Mouse (Mus musculus) heart, postnatal 10 days (tissue): ENCODE measurements around the gene Umad1. TPM values are rescaled to one million over a fixed set of nuclear protein-coding genes. Genes with fewer than 3 reads are reported as not detected.
A peak's percentile ranks its signal among the peaks of the same experiment; 100 is the strongest.

Experiments used
- DNase-seq, 2 experiments: peaks; one replicate each; pipeline ENCODE4 v3.0.0; 2021
- intact Hi-C: fragments of 180-260 bp; cut with DNase I; formaldehyde crosslinking; loops from one replicate; pipeline ENCODE4 v1.15.1; 2025
- total RNA-seq, 2 experiments: library from RNA; stranded (reverse); gene quantifications; 2 replicates each; pipeline ENCODE4 v1.2.3; 2021

Gene Umad1
- total RNA-seq, result 10 to 100 TPM; 11.5 to 12.2 TPM

DNA sequence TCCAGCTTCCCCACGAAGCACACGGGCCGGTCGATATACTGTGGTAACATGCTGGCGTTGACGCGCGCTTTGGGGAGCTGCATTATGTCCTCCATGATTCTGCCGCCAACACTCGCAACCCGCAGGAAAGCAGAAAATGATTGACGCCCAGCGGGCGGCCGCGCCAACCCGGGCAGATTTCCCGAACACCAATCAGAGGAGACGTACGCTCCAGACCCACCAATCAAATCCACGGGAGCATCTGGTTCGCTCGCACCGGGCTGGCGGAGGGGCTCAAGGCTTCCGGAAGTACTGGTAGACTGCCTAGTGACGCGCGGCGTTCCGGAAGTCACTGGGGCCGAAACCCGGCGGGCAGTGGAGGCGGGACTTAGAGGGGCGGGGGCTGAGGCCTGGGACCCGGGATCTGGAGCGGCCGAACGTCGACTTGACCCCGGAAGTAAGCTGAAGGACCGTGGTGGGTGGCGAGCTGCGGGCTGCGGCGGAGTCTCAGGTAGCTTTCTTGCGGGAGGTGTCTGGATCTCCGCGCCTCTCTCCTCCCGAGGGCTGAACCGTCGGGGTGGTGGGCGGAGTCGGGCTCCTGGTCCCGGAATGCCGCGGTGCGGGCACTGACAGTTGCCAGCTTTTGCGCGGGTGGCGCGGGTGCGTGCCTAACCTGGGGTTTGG is at the start of gene Umad1, which contains the start of the genes Rpa3 and Gm45062:
Gene Umad1, plus strand, starts transcription at position 285 of the 663 bp plus-strand sequence.
Gene Rpa3, minus strand, starts transcription at position 170 of the 663 bp plus-strand sequence.
Gene Gm45062, plus strand, starts transcription at position 447 of the 663 bp plus-strand sequence.
- peak; percentile 98 for DNase-seq
- intact Hi-C loops, result loop anchor here (5.0 kb wide), 1 partner anchor 47 kb away; no protein-coding TSS in a partner anchor

DNA sequence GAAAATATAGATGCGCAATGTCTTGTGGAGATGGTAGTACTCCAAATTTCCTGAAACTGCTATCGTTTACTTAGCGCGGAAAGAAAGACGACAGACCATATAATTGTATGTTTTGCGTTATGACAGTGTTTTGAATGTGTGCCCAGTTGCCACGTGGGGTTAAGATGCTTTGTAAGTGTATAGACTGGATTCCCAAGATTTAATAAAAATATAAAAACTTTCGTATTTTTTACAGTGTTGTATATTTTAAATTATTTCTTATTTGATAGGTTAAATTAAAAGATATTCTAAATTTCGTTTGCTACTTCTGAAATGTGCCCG is 49.3 kb upstream of the Umad1 start:
- intact Hi-C loops, result loop anchor here (5.0 kb wide), 2 partner anchors 47 to 527 kb away; partner anchors contain the start of genes Gm45062, Rpa3 and Umad1
- DNase-seq, result no peak

GRCm38 (mm10) chr6:8210661-8211060 is 48.4 kb upstream of the Umad1 start:
- intact Hi-C loops, result loop anchor here (5.0 kb wide), 2 partner anchors 47 to 527 kb away; partner anchors contain the start of genes Gm45062, Rpa3 and Umad1
- DNase-seq, result no peak

GRCm38 (mm10) chr6:8227035-8227434 is 32.1 kb upstream of the Umad1 start:
- intact Hi-C loops, result no loop called here
- DNase-seq, result no peak

DNA sequence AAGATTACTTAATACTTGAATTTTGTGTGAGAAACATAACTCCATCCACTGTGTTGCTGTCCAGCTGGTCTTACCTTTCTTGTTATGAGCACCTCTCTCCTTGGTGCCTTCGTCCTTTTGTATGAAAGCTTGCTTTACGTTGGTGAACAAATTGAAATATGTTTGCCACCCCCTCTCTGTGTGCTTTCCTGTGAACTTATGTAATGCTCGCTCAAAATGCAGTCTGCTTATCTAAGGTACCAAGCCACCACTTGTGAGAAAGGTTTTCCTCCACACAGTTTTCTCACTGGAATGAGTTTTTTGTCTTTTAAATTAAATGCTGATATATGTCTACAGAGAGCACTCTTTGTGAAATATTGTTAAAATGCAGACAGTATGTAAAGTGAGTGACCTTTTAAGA is 30.5 kb upstream of the Umad1 start:
- no peak for DNase-seq
- intact Hi-C loops, result no loop called here

DNA sequence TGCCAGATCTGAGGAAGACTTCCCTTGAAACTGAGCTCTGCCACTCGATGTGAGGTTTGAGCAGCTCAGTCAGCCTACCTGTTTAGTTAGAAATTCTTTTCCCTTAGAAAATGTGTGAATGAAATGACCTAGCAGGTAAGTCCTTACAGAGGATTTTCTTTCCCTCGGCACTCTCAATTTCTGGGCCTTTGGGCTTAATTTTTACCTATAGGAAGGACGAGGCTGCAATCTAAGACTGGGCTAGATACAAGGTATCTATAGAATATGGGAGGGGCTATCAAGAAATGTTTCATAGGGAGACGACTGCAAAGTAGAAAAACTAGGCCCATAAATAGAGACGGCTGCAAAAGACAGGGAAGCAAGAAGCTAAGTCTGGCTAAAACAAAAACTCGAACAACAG is 772 bp upstream of the Umad1 start:
- DNase-seq, result no peak
- intact Hi-C loops, result loop anchor here (5.0 kb wide), 1 partner anchor 46 kb away; no protein-coding TSS in a partner anchor

- DNase-seq, result no peak
- intact Hi-C loops, result loop anchor here (5.0 kb wide), 1 partner anchor 47 kb away; no protein-coding TSS in a partner anchor
These were observed 568 bp downstream of the Umad1 start for GRCm38 (mm10) chr6:8259667-8260044.

- no peak for DNase-seq
- intact Hi-C loops, result loop anchor here (10.0 kb wide), 1 partner anchor 206 kb away; no protein-coding TSS in a partner anchor
These were observed 12.0 kb downstream of the Umad1 start for GRCm38 (mm10) chr6:8271047-8271446.

DNA sequence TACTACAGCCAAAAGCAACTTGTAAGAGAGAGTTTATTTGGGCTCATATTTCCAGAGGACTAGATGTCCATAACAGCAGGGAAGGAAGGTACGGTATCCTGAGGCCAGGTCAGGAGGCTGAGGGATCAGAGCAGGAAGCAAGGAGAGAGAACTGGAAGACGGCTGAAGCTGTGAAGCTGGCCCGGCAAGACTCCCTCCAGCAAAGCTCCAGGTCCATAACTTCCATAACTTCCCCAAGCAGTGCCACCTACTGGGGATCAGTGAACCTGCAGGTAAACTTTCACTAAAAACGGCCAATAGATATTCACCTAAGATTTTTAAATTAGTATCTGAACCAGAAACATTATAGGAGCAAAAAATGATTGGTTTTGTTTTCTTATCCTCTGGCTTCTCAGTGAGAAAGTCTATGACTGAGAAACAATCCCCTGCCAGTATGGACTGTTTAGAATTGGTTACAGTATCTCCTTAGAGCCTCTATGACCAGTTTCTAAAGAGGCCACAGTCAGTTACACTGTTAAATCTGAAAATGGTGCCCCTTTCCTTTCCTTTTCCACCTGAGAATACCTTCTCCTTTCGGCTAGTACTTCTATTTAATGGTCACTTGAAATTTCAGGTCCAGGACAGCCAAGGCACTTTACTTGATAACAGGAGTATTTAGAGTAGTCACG is 15.4 kb downstream of the Umad1 start:
- intact Hi-C loops, result loop anchor here (1.0 to 10.0 kb wide), 5 partner anchors 128 to 558 kb away; partner anchors contain the start of gene Glcci1
- peak; percentile 49 to 75 for DNase-seq

GRCm38 (mm10) chr6:8275098-8275497 is 16.0 kb downstream of the Umad1 start:
- peak; percentile 83 to 84 for DNase-seq
- intact Hi-C loops, result loop anchor here (1.0 to 10.0 kb wide), 5 partner anchors 127 to 557 kb away; partner anchors contain the start of gene Glcci1

- DNase-seq, result no peak
- intact Hi-C loops, result loop anchor here (5.0 to 10.0 kb wide), 4 partner anchors 126 to 556 kb away; partner anchors contain the start of gene Glcci1
These were observed 17.3 kb downstream of the Umad1 start for GRCm38 (mm10) chr6:8276431-8276830.

- no peak for DNase-seq
- intact Hi-C loops, result loop anchor here (5.0 to 10.0 kb wide), 4 partner anchors 124 to 554 kb away; partner anchors contain the start of gene Glcci1
These were observed 19.4 kb downstream of the Umad1 start for GRCm38 (mm10) chr6:8278426-8279002.

DNA sequence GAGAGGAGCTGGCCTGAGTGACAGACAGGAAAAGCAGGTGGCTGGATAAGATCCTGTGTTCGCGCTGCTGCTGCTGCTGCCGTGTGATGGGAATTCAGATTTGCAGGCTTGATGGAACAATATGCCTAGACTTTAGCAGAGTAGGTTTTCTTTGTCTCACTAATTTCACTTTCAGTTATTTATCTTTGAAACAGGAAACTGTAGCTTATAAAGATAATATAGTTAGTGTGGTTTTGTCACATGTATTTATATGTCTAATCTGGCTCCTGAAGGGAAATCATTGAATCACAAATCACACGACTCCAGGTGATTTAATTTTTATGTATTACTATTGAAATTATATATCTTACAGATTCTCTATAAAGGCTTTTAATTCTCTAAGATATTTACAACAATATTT is 24.2 kb downstream of the Umad1 start:
- intact Hi-C loops, result no loop called here
- no peak for DNase-seq

DNA sequence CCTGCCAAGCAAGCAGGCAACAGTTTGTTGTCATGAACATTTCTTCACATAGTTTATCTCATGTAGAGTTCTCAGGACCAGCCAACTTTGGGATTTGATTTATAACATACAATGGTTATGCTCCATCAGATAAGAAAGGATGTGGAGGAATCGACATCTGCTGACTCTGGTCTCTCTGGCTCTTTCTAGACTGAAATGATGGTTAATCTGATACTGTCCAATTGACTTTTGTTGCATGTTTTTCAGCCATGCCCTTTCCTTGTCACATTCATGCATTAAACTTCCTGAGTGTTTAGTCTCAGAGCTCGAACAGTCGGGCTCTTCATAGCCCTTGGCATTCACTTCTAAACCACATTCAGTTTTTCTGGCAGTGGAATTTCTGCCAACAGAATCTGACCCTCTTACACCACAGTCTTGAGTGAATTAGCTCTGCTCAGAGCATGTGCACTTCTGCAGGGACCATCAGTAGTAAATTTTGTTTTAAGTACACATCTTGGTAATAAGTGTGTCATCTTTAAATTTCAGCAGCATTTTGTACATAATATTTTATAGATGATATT is 26.4 kb downstream of the Umad1 start:
- intact Hi-C loops, result no loop called here
- no peak for DNase-seq

DNA sequence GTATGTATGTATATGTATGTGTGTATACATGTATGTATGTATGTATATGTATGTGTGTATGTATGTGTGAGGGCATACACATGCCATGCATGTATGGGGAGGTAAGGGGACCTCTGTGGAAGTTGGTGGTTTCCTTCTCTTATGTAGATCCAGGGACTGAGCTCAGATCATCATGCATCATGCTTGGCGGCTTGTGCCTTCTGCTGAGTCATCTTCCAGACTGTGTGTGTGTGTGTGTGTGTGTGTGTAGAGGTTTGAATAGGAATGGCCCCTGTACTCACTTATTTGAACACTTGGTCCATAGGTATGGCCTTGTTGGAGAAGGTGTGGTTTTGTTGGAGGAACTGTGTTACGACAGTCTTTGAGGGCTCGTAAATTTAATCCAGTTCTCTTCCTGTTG is 27.1 kb downstream of the Umad1 start:
- intact Hi-C loops, result no loop called here
- DNase-seq, result no peak

DNA sequence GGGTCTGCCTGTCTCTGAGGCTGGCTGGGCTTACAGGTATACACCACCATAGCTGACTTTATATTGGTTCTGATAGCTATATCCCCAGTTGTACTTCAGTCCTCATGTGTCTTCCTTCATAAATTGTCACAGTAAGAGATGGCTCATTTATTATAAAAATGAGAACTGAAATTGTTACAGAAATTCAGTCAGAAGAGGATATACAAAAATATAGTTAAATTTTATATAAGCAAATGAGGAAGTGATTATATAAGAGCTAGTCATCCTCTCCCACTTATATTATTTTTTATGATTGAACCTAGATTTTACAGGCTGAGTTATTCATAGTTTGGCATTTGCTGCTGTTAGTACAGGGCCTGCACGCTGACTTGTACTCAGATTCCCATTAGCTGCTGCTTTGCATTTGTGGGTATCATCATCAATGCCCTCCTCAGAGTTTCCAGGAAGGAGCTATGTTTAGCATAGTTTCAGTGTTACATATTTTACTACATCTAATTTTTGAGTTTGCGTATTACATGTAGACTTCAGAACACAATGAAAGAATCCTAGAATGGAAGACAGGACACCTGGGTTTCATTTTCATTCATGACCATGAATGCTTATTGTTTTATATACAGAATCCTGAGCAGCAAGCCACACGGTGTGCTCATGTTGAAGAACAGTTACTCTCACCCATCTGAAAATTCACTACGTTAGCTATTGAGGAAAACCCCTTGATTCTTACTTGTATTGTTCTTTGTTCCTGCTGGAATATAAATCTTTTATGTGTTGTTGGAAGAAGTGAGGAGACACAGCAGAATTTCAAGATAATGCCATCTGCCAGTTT is 29.9 kb downstream of the Umad1 start:
- intact Hi-C loops, result no loop called here
- DNase-seq, result no peak

DNA sequence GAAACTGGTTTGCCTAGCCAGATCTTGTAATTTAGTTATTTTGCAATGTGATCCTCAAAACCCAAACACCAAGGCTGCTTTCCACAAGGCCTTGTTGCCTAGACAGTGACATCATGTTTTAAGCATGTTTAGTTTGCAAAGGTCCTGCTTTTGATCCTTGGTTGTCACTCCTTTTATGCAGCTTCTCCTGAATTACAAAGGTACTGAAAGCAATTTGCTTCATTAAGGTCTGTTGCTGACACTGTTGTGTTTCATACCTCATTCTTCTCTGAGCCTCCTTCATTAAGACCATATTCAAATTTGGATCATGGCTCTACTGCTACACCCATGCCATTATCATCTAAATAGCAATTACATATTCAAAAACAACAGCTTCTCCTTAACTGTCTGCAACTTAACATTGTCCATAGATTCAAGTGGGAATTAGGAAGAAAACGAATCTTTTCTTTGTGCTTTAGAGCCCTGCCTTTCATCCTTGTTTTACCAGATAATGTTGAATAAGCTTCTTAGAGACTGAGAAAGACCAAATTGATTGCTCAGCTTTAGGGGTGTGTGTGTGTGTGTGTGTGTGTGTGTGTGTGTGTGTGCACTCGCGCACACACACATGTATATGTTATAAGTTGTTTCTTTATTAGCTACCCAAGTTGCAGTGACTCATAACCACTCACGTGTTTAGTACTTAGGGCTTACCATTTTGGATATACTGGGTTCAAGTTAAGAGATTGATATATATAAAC is 35.1 kb downstream of the Umad1 start:
- DNase-seq, result no peak
- intact Hi-C loops, result no loop called here

GRCm38 (mm10) chr6:8299066-8299863 is 40.2 kb downstream of the Umad1 start:
- intact Hi-C loops, result no loop called here
- DNase-seq, result no peak
